Mouse (Mus musculus): ENCODE data around the gene Clec10a. TPM values are rescaled to one million over a fixed set of nuclear protein-coding genes. Genes with fewer than 3 reads are reported as not detected.
"Not testable (repeated sequence)": the region's sequence is repeated elsewhere in the genome, so short reads cannot be mapped to it uniquely, and the experiment has no call there.

Clec10a gene
- polyA plus RNA-seq (2014; fragmentation: Nextera tagmentation; extraction: Ambion mirVana), result 0.38 and 0.39 TPM in 2 replicates

DNA sequence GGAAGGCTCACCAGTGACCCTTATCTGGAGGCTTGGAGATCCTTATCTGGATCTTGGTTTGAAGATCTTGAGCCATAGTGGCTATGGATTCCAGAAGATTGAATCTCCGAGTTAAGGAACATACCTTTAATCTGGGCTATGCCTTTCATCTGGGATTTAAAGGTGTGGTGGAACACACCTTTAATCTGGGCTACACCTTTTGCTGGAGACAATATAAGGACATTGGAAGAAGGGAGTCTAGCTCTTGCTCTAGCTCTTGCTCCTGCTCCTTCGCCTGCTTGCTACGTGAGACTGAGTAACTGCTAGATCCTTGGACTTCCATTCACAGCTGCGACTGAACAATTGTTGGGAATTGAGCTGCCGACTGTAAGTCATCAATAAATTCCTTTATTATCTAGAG is at the start of gene Clec10a:
Gene Clec10a (plus strand): TSS at position 301 of the 400 bp plus-strand sequence.
- ATAC-seq (ENCODE audit: insufficient read depth, low FRiP score, low TSS enrichment); H3K4me1 ChIP-seq (ENCODE audit: control insufficient read depth, insufficient read depth, low read length); H3K9ac ChIP-seq (ENCODE audit: low read length); DNase-seq (ENCODE audit: low spot score); H3K27ac ChIP-seq (ENCODE audit: low read depth, low read length); H3K9me3 ChIP-seq (ENCODE audit: control insufficient read depth, low read length); H3K27me3 ChIP-seq (ENCODE audit: control insufficient read depth, insufficient read depth, low read length); H3K36me3 ChIP-seq (ENCODE audit: control insufficient read depth, insufficient read depth, low read length); H3K4me2 ChIP-seq (ENCODE audit: low read depth); H3K4me3 ChIP-seq (ENCODE audit: low read depth, low read length): not testable (repeated sequence)
- no CpG with 5 or more reads among the region's 5 CpGs for WGBS

- Histone ChIP-seq H3K4me3 (ENCODE audit: low read depth, low read length) (no peak overlapping the region), H3K27me3 (ENCODE audit: control insufficient read depth, insufficient read depth, low read length) (no peaks in the 10 kb centered on the region), H3K9ac (ENCODE audit: low read length) (no peak overlapping the region), H3K4me2 (ENCODE audit: low read depth) (no peak overlapping the region), H3K36me3 (ENCODE audit: control insufficient read depth, insufficient read depth, low read length) (no peaks in the 10 kb centered on the region), H3K27ac (ENCODE audit: low read depth, low read length) (no peak overlapping the region), H3K4me1 (ENCODE audit: control insufficient read depth, insufficient read depth, low read length) (no peaks in the 10 kb centered on the region), H3K9me3 (ENCODE audit: control insufficient read depth, low read length) (no peaks in the 10 kb centered on the region)
- no peak for DNase-seq (ENCODE audit: low spot score)
- ATAC-seq (ENCODE audit: insufficient read depth, low FRiP score, low TSS enrichment), result no peak
- WGBS, result 76% methylated on average over 8 of the region's 8 CpGs
Observed at GRCm38 (mm10) chr11:70107085-70107484, 48.9 kb upstream of the Clec10a start.

DNA sequence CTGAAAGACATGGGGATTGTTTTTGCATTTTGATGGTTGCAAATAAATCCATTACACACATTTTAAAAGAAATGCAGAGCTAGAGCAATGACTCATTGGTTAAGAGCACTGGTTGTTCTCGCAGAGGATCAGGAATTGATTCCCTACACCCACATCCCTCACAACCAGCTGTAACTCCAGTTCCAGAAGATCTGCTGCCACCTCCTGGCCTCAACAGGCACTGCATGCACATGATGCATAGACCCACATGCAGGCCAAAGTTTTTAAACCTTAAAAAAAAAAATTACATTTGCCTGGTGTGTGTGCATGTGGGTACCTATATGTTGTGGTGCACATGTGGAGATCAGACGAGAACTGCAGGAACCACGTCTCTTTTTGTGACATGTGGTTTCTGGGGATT is 45.9 kb upstream of the Clec10a start:
- no peaks in the 10 kb centered on the region for H3K9me3 ChIP-seq (ENCODE audit: control insufficient read depth, low read length)
- 80% methylated on average over 3 of the region's 3 CpGs for WGBS
- H3K9ac ChIP-seq (ENCODE audit: low read length), result no peak overlapping the region
- H3K36me3 ChIP-seq (ENCODE audit: control insufficient read depth, insufficient read depth, low read length), result no peaks in the 10 kb centered on the region
- no peak overlapping the region for H3K4me2 ChIP-seq (ENCODE audit: low read depth)
- H3K27me3 ChIP-seq (ENCODE audit: control insufficient read depth, insufficient read depth, low read length), result no peaks in the 10 kb centered on the region
- no peak for ATAC-seq (ENCODE audit: insufficient read depth, low FRiP score, low TSS enrichment)
- no peak for DNase-seq (ENCODE audit: low spot score)
- H3K27ac ChIP-seq (ENCODE audit: low read depth, low read length), result no peak overlapping the region
- no peaks in the 10 kb centered on the region for H3K4me1 ChIP-seq (ENCODE audit: control insufficient read depth, insufficient read depth, low read length)
- no peak overlapping the region for H3K4me3 ChIP-seq (ENCODE audit: low read depth, low read length)

- Histone ChIP-seq H3K9me3 (ENCODE audit: control insufficient read depth, low read length) (no peaks in the 10 kb centered on the region), H3K4me3 (ENCODE audit: low read depth, low read length) (no peak overlapping the region), H3K36me3 (ENCODE audit: control insufficient read depth, insufficient read depth, low read length) (no peaks in the 10 kb centered on the region), H3K4me2 (ENCODE audit: low read depth) (no peak overlapping the region), H3K27me3 (ENCODE audit: control insufficient read depth, insufficient read depth, low read length) (no peaks in the 10 kb centered on the region), H3K27ac (ENCODE audit: low read depth, low read length) (no peak overlapping the region), H3K9ac (ENCODE audit: low read length) (no peak overlapping the region), H3K4me1 (ENCODE audit: control insufficient read depth, insufficient read depth, low read length) (no peaks in the 10 kb centered on the region)
- 63% methylated on average over 4 of the region's 4 CpGs for WGBS
- no peak for ATAC-seq (ENCODE audit: insufficient read depth, low FRiP score, low TSS enrichment)
- DNase-seq (ENCODE audit: low spot score), result no peak
Observed at GRCm38 (mm10) chr11:70114562-70114961, 41.4 kb upstream of the Clec10a start.

DNA sequence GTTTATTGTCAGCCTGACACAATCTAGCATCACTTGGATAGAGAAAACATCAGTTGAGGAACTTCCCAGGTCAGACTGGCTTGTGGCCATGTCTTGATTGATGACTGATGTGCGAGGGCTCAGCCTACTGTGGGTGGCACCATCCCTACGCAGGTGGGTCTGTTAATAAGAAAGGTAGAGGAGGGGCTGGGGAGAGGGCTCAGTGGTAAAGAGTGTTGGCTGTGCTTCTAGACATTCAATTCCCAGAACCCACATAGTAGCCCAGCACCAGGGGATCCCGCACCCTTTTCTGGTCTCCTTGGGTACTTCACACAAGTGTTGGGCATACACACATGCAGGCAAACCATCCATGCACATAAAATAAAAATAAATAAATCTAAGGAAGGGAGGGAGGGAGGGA is 40.1 kb upstream of the Clec10a start:
- Histone ChIP-seq H3K36me3 (ENCODE audit: control insufficient read depth, insufficient read depth, low read length) (no peaks in the 10 kb centered on the region), H3K9me3 (ENCODE audit: control insufficient read depth, low read length) (no peaks in the 10 kb centered on the region), H3K27ac (ENCODE audit: low read depth, low read length) (no peak overlapping the region), H3K4me3 (ENCODE audit: low read depth, low read length) (no peak overlapping the region), H3K9ac (ENCODE audit: low read length) (no peak overlapping the region), H3K27me3 (ENCODE audit: control insufficient read depth, insufficient read depth, low read length) (no peaks in the 10 kb centered on the region), H3K4me1 (ENCODE audit: control insufficient read depth, insufficient read depth, low read length) (no peaks in the 10 kb centered on the region), H3K4me2 (ENCODE audit: low read depth) (no peak overlapping the region)
- no peak for ATAC-seq (ENCODE audit: insufficient read depth, low FRiP score, low TSS enrichment)
- no peak for DNase-seq (ENCODE audit: low spot score)
- WGBS, result 87% methylated on average over 3 of the region's 3 CpGs

DNA sequence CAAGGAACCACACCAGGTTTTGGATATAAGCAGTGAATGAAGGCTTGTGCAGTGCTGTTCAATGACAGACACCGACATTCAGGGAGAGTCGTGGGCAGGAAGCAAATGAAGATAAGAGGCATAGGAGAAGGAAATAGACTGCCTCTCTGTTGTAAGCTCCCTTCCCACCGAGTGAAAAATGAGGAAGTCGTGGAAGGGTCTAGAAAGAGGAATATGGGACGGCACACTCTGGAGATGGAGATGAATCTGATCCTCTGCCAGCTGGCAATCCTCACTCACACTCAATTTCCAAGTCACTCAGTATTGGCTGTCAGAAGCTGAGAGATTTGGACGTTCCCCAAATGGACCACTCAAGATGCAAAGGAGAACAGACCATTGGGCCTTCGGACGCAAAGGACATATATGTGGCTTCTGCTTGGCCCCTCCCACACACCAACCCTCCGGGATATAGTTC is 26.0 kb upstream of the Clec10a start, which contains the start of gene Mgl2:
Gene Mgl2 (plus strand): TSS at position 404 of the 454 bp plus-strand sequence.
- Histone ChIP-seq H3K36me3 (ENCODE audit: control insufficient read depth, insufficient read depth, low read length) (no peaks in the 10 kb centered on the region), H3K4me1 (ENCODE audit: control insufficient read depth, insufficient read depth, low read length) (no peaks in the 10 kb centered on the region), H3K27me3 (ENCODE audit: control insufficient read depth, insufficient read depth, low read length) (no peaks in the 10 kb centered on the region), H3K27ac (ENCODE audit: low read depth, low read length) (no peak within 1 kb of the TSS), H3K4me3 (ENCODE audit: low read depth, low read length) (no peak within 1 kb of the TSS), H3K4me2 (ENCODE audit: low read depth) (no peak within 1 kb of the TSS), H3K9me3 (ENCODE audit: control insufficient read depth, low read length) (no peaks in the 10 kb centered on the region), H3K9ac (ENCODE audit: low read length) (no peak within 1 kb of the TSS)
- DNase-seq (ENCODE audit: low spot score) (no peak), ATAC-seq (ENCODE audit: insufficient read depth, low FRiP score, low TSS enrichment) (no peak)
- WGBS, result 85% methylated on average over 9 of the region's 9 CpGs

- H3K4me2 ChIP-seq (ENCODE audit: low read depth); H3K4me3 ChIP-seq (ENCODE audit: low read depth, low read length); H3K27me3 ChIP-seq (ENCODE audit: control insufficient read depth, insufficient read depth, low read length); H3K36me3 ChIP-seq (ENCODE audit: control insufficient read depth, insufficient read depth, low read length); H3K9ac ChIP-seq (ENCODE audit: low read length); H3K4me1 ChIP-seq (ENCODE audit: control insufficient read depth, insufficient read depth, low read length); H3K27ac ChIP-seq (ENCODE audit: low read depth, low read length); DNase-seq (ENCODE audit: low spot score); ATAC-seq (ENCODE audit: insufficient read depth, low FRiP score, low TSS enrichment); H3K9me3 ChIP-seq (ENCODE audit: control insufficient read depth, low read length): not testable (repeated sequence)
- 76% methylated on average over 3 of the region's 3 CpGs for WGBS
Observed at GRCm38 (mm10) chr11:70135001-70135400, 21.0 kb upstream of the Clec10a start.

- WGBS, result 93% methylated on average over 8 of the region's 8 CpGs
- H3K27ac ChIP-seq (ENCODE audit: low read depth, low read length); H3K36me3 ChIP-seq (ENCODE audit: control insufficient read depth, insufficient read depth, low read length); H3K4me3 ChIP-seq (ENCODE audit: low read depth, low read length); H3K9me3 ChIP-seq (ENCODE audit: control insufficient read depth, low read length); ATAC-seq (ENCODE audit: insufficient read depth, low FRiP score, low TSS enrichment); DNase-seq (ENCODE audit: low spot score); H3K4me2 ChIP-seq (ENCODE audit: low read depth); H3K9ac ChIP-seq (ENCODE audit: low read length); H3K4me1 ChIP-seq (ENCODE audit: control insufficient read depth, insufficient read depth, low read length); H3K27me3 ChIP-seq (ENCODE audit: control insufficient read depth, insufficient read depth, low read length): not testable (repeated sequence)
Observed at GRCm38 (mm10) chr11:70135925-70136324, 20.1 kb upstream of the Clec10a start.

- no peaks in the 10 kb centered on the region for H3K36me3 ChIP-seq (ENCODE audit: control insufficient read depth, insufficient read depth, low read length)
- ATAC-seq (ENCODE audit: insufficient read depth, low FRiP score, low TSS enrichment) (no peak), DNase-seq (ENCODE audit: low spot score) (no peak)
- H3K9ac ChIP-seq (ENCODE audit: low read length), result no peak overlapping the region
- WGBS, result 88% methylated on average over 10 of the region's 10 CpGs
- no peak overlapping the region for H3K4me2 ChIP-seq (ENCODE audit: low read depth)
- no peaks in the 10 kb centered on the region for H3K4me1 ChIP-seq (ENCODE audit: control insufficient read depth, insufficient read depth, low read length)
- no peaks in the 10 kb centered on the region for H3K9me3 ChIP-seq (ENCODE audit: control insufficient read depth, low read length)
- H3K27me3 ChIP-seq (ENCODE audit: control insufficient read depth, insufficient read depth, low read length), result no peaks in the 10 kb centered on the region
- H3K27ac ChIP-seq (ENCODE audit: low read depth, low read length), result no peak overlapping the region
- no peak overlapping the region for H3K4me3 ChIP-seq (ENCODE audit: low read depth, low read length)
Observed at GRCm38 (mm10) chr11:70139171-70139570, 16.8 kb upstream of the Clec10a start.
